Mouse (Mus musculus): ENCODE measurements around the gene H2afx.
A peak's percentile ranks its signal among the peaks of the same experiment; 100 is the strongest.
"Not testable (repeated sequence)": the region's sequence is repeated elsewhere in the genome, so short reads cannot be mapped to it uniquely, and the experiment has no call there.

Gene H2afx

DNA sequence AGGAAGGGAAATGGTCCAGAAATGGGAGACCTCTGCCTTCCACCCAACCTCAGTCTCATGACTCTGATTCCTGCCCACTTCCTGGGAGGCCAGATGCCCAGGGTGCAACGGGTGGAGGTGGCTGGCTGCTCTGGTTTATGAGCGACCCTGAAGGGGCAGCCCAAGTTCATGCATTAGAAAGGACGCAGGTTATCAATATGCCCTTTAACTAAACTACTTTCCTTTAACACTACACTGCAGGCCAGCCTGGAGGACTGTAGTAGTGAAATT is 15.7 kb upstream of the H2afx start:
- no peak for DNase-seq (ENCODE audit: low spot score)

DNA sequence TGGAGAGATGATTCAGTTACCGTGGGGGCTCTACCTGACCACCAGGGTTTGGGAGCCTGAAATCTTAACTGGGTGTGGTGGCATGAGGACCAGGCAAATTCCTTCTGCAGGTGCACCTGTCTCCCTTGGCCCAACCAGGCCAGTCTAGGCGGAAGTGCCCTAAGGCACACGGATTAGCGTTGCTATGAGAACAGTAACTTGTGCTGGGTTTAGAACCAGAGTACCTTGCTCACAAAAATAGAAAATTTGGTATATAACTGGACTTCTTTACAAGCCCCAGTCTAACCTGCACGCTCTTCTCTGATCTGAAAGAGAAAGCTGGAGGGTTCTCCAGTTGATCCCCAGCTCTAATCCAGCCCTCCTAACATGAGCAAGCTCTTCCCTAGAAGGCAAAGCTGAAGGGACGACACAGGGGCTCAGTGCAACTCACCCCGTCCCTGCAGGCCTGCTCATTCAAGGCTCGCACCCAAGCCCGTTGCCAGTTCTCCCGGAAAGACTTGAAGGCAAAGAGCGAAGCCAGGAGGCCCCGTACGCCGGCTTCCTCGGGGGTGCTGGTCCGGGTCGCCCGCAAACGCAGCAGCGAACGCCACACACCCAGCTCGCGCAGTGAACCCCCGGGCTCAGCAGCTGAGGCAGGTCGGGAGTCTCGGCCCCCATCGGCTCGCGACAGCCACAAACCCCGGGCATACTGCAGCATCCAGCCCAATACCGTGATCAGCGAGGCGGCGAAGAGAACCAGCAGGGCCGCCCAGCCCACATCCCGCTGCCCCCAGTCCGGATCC is 15.2 kb upstream of the H2afx start:
- no peak for DNase-seq (ENCODE audit: low spot score)

DNA sequence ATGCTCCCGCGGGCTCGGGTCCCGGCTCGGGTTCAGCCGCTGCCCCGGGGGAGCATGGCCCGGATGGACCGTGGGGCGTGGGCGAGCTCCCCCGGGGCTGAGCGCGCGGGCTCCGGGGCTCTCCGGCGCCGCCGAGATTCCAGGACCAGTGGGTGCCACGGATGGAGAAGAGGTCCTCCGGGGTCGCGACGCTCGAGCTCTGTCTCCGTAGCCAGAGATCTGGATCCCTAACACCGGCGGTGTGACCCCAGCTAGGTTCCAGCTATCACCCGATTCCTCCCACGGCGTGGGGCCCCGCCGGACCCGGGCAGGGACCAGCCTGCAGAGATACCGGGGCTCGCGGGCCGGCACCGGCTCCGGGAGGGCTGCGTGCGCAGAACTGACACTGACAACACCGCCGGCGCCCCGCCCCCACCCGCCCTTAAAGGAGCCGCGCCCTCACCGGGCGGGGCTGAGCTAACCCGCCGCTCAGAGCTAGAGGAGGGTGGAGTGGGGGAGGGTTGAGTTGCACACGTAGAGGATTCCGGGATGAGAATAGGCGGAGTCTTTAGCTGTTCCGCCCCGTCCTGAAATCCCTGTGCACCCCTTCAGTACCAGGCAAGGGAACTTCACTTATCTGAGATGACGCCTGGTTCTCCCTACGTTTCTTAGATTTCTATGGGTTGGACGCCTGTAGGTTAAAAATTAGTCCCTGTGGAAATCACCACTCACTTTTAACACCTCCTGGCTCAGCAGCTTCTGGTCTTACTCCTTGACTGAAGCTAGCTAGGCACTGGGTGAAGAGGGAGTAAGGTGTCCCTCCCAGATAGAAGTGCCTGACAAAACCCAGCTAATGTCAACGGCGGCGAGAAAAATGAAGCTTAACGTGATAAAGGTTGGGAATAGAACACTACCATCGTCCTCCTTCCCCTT is 14.4 kb upstream of the H2afx start, which contains the start of gene C2cd2l:
C2cd2l (minus strand) TSS at position 399 of the 912 bp plus-strand sequence.
- DNase-seq (ENCODE audit: low spot score): peak; percentile 84

DNA sequence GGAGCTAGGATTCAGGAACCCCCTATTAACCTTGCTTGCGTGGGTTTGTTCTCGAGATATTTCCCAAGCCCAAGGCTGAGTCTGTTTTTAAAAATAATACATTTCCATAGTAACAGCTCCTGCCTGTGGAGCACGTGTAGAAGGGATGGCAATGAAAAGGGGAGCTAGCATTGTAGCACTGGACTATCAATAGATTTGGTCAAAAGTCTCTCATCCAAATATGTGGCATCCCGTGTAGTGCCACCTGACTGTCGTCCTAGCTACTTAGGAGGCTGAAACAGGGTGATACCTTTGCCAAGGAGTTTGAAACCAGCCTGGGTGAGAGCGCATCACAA is 13.7 kb upstream of the H2afx start:
- DNase-seq (ENCODE audit: low spot score): peak; percentile 47

DNA sequence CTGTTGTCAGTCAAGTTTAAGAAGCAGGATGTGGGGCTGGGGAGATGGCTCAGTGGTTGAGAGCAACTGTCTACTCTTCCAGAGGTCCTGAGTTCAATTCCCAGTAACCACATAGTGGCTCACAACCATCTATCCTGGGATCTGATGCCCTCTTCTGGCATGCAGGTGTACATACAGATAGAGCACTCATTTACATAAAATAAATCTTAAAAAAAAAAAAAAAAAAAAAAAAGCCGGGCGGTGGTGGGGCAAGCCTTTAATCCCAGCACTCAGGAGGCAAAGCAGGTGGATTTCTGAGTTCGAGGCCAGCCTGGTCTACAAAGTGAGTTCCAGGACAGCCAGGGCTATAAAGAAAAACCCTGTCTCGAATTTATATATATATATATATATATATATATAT is 10.8 kb upstream of the H2afx start:
- DNase-seq (ENCODE audit: low spot score): not testable (repeated sequence)

DNA sequence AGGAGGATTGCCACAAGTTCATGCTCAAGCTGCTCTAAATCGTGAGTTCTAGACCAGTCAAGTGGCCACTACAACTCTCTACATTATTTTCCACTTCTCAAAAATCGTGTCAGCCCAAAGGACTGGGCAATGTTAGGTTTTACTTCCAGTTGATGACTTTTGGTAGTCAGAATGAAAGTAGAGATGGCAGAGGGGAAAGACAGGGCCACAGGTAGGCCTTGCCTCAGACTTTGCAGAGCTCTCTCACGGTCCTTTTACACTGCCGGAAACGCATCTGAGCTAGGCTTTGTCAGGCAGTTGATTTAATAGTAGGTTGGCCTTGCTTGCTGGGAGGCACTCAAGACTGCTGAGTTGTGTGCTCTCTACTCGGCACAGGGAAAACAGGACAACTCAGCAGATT is 10.3 kb upstream of the H2afx start:
- DNase-seq (ENCODE audit: low spot score): no peak

DNA sequence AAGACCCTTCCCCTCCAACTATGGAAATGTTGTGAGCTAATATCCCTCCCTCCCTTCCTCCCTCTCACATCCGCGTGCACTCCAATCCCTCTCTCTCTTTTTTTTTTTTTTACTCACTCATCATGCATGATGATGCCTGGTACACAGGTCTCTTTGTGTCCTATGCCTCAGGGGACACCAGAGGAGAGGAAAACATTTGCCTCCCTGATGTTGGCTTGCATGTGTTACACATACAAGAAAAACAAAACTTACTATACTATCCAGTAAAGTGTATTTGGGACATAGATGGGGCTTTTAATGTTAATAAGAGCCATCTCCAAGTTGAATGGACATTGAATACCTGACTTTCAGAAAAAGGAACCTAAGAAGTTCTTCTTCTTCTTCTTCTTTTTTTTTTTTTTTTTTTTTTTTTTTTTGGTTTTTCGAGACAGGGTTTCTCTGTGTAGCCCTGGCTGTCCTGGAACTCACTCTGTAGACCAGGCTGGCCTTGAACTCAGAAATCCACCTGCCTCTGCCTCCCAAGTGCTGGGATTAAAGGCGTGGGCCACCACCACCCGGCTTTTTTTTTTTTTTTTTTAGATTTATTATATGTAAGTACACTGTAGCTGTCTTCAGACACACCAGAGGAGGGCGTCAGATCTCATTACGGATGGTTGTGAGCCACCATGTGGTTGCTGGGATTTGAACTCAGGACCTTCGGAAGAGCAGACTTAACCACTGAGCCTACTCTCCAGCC is 9.3 kb upstream of the H2afx start:
- DNase-seq (ENCODE audit: low spot score): not testable (repeated sequence)

DNA sequence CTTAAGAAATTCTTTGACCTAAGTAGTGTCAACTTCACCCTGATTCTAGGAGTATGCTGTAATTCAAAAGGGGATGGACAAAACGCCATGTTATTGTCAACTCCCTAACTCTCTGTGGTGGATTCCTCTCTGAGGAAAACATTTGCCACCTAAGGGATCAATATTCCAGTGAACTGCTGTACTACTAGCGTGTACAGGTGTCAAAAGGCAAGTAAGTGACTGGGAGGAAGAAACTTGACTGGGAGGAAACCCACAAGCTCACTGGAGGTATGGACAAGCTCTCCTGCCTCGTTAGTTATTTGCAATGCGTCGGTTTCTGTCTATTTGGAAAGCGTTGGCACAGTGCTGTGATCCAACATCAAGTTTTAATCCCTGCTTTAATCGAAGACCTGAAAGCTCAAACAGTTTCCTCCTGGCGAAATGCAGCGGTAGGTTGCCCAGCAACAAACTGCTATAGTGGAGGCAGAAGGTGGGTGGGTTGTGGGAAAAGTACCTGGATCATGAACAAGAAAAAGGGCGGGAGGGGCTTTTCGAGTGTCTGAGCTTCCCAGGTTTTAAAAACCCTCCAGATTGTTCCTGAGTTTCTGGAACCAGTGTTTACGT is 8.6 kb upstream of the H2afx start, which contains the start of gene Dpagt1:
Dpagt1 (plus strand) TSS at position 252 of the 603 bp plus-strand sequence.
- no peak for DNase-seq (ENCODE audit: low spot score)

DNA sequence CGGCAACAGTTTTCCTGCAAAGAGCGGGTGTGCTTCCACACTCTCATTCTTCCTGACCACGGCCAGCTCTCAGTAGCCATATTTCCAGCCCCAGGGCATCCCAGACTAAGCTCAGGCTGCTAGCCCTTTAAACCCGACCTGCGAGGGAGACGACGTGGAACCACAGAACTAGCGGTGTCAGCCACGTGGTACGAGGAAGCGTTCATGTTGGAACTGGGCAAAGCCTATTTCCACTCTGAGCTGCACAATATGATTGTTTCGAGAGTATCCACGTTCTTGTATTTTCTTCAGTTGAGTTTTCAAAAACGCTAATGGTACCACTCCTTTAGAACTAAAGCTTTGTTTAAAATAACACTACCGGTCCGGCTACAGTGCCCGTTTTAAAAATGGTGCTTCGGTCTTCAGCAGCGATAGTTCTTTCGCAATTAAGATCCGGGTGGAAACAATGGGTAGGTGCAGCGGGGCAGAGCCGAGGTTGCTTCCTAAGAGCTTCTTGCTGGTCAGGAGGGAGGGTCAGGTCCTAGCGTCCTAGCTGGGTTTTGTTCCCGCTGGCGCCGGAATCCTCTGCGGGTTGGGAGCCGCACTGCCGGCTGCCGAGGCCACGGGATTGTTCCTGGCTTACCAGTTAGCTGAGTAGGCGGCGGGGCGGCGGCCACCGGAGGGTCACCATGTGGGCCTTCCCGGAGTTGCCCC is 8.0 kb upstream of the H2afx start:
- DNase-seq (ENCODE audit: low spot score): peak; percentile 78

DNA sequence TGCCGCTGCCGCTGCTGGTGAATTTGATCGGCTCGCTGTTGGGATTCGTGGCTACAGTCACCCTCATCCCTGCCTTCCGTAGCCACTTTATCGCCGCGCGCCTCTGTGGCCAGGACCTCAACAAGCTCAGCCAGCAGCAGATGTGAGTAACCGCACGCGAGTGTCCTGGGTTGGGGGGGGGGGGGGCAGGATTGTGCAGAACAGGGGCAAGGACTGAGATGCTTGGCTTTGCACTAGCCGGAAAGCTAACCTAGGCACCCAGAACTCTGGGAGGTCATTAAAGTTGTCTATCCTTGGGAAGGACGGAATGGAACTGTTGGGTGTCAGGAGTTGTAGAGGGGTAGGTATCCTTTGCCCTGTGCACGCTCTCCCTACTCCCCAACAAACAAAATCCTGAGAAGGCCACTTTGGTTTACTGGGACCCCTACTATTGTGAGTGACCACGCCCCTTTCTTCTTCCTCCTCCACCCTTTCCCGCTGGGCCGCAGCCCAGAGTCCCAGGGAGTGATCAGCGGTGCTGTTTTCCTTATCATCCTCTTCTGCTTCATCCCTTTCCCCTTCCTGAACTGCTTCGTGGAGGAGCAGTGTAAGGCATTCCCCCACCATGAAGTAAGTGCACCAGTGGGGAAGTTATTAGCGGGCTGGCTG is 7.3 kb upstream of the H2afx start:
- no peak for DNase-seq (ENCODE audit: low spot score)

DNA sequence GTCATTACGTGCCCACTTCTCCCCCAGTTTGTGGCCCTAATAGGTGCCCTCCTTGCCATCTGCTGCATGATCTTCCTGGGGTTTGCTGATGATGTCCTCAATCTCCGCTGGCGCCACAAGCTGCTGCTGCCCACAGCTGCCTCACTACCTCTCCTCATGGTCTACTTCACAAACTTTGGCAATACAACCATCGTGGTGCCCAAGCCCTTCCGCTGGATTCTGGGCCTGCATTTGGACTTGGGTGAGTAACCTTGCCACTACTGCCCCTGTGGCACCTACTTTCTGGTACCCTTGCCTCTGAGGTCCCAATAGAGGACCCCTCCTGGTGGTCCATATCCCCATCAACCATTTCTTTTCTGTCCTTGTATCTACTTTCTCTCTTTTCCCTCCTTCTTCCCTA is 6.6 kb upstream of the H2afx start:
- no peak for DNase-seq (ENCODE audit: low spot score)

DNA sequence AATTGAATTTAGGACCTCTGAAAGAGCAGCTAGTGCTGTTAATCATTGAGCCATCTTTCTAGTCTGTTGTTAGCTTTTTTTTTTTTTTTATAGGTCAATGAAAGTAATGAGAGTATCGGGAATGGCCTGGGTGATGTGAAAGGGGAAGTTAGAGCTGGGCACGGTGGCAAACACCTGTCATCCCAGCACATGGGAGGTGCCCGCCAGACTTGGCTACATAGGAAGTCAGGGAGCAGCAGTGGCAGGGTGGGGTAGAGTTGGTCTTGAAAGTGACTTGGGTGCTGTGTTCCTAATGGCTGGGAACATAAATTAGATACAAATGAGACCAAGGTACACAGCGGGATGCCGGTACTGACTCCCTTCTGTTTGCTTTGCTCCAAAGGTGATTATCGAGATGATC is 3.8 kb upstream of the H2afx start:
- no peak for DNase-seq (ENCODE audit: low spot score)

DNA sequence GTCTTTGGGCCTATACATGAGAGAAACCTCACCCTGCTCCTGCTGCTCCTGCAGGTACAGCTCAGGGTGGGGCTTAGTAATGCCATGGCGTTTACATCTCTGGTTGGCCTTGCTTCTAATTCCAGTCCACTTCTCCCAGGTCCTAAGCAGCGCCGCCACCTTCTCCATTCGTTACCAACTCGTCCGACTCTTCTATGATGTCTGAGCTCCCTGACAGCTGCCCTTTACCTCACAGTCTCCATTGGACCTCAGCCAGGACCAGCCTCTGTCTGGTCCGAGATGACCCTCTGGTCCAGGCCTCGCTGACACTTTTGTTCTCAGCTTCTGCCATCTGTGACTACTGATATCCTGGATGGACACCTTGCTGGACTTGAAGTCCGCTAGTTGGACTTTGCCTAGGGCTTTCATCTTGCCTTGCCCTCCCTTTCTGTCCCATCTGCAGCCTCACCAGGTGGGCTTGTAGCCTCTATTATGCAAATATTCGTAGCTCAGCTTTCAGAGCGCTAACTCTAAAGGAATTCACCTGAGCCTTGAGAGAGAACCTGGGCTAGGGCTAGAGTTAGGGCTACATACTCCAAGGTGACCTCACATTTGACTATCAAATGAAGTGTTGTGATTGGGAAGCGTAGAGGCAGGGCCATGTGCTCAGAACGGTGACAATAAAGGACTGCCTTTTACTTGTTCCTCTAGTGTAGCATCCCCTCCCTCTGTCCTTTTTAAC is 1.4 kb upstream of the H2afx start:
- no peak for DNase-seq (ENCODE audit: low spot score)

DNA sequence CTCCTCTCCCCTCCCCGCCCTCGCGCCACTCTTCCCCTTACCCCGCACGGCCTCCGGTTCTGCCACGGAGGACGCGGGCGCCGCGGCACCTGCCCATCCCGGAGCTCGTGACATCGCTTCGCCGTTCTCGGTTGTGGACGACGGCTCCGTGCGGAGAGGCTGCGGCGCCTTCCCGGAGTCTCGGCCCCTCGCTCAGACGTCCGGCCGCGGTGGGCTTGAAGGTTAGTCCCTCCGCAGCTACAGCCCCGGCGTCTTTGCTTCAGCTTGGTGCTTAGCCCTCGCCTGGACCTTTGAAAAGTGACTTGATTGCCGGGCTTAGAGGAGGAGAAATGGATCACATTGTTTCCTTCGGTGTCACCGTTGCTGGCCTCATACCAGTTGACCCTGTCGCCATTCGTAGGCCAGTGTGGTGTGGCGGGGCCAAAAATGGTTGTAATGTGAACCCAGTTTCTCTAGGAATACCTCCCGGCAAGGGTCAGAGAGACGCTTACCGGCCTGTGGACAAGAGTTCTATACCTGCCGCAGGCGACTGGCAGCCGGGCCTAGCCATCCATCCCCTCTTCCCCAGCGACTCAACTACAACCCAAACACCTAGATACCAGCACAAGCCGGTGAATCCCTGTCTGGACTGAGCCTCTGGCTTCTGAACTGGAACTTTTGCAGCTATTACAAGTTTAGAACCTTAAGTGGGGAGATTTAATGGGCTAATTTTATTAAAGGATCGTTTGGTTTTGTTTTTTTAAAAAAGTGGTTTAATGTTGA is 1.0 kb downstream of the H2afx start:
- DNase-seq (ENCODE audit: low spot score): no peak

DNA sequence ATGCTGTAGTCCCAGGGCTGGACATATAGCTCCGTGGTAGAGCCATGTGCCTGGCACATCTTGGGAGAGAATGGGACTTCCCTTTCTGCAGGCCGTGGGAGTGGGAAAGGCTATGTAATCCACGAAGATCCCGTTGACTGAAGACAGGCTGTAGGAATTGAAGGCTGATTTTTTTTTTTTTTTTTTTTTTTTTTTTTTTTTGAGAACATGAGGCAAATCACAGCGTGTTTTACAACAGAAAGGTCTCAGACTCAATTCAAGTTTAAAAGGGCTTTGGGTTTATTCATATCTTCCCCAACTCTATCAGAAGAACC is 1.6 kb downstream of the H2afx start:
- no peak for DNase-seq (ENCODE audit: low spot score)

DNA sequence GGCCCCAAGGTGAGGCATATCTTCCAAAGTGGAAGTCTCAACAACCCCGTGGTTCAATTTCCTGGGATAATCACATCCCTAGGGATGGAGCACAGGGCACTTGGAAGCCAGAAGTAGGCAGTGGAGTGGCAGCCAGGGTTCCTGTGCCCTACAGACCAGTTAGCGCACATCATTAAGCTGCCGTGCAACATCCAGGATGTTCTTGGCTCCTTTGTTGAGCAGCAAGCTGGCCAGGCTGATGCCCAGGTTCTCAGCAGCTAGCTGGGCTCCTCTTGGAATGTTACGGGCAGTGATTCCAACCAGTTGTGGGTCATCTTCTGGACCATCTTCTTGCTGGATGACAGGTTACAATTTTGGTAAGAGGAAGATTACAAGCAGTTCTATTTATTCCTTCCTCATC is 2.0 kb downstream of the H2afx start:
- DNase-seq (ENCODE audit: low spot score): not testable (repeated sequence)

DNA sequence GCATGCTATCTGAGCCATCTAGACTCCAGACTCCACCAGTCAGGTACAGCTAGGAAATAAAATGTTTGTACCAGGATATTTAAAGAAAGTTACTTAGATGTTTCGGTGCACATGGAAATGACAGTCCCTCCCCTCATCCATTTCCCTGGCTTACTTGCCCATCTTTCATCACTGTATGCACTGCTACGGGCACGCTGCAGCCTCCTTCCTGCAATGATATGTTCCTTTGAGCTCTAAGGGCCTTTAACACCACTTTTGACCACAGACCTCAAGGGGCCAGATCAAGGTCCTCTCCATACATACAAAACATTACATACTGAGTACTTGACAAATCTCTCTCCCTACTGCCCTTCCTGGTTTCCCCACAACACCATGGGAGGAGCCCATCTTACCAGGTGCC is 2.5 kb downstream of the H2afx start:
- no peak for DNase-seq (ENCODE audit: low spot score)

DNA sequence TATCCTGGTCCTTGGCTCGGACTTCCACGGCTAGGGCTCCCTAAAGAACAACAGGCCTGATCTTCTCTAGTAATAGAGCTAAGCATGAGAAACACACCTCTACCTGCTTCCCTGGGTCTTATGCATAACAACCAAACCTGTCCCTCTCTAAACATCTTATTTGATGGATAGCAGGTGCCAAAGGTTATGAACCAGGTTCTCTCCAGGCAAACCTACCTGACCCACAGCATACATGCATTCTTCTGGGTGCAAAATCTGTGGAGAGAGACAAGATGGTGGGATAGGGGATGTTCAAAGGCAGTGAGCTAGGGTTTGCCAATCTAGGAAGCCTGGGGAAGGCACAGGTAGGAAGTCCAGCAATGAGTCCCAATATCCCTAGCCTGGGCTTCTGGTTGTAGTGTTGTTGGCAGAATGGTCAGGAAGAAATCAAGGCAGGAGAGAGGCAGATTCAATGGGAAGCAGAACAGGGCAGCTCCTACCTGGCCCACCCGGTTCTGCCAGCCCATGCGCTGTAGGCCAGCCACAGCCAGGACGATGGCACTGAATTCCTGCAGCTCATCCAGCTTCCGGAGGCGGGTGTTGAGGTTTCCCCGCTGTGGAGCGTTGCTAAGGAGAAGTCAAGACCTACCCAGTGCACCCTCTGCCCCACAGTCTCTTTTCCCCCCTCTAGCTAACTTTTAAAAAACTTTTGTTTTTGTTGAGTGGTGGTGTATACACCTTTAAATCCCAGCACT is 3.1 kb downstream of the H2afx start:
- no peak for DNase-seq (ENCODE audit: low spot score)

DNA sequence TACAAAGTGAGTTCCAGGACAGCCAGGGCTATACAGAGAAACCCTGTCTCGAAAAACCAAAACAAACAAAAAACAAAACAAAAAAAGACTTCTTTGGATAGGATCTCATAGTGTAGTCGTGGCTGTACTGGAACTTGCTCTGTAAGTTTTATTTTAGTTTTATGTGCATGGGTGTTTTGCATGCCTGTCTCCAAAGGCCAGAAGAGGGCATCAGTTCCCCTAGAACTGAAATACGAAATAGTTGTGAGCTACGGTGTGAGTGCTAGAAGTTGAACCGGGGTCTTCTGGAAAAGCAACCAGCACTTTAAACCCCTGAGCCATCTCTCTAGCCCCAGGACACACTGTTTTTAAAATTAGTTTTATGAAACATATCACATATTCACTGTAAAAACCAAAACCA is 4.1 kb downstream of the H2afx start:
- no peak for DNase-seq (ENCODE audit: low spot score)
